Mouse (Mus musculus) neural tube, embryonic 11.5 days (tissue): ENCODE data around the gene BC061237. TPM values are rescaled to one million over a fixed set of nuclear protein-coding genes. Genes with fewer than 3 reads are reported as not detected.
"Not testable (repeated sequence)": the region's sequence is repeated elsewhere in the genome, so short reads cannot be mapped to it uniquely, and the experiment has no call there.

Source experiments
- ATAC-seq: fragments of 200-750 bp; cut with Nextera tagmentation; 2 replicates; pipeline ENCODE4 v1.8.0; 2017; ENCODE audit warnings: moderate number of reproducible peaks, mild to moderate bottlenecking, moderate TSS enrichment, moderate library complexity; ENCODE audit not compliant: insufficient read depth, low FRiP score, low TSS enrichment
- DNase-seq: peaks from one replicate; pipeline ENCODE4 v3.0.0-alpha.2; 2015; ENCODE audit warnings: low spot score
- H3K27ac ChIP-seq: fragments of 300-500 bp; sonication (generic); 2 replicates; pipeline ENCODE4 v1.5.1; 2014; ENCODE audit warnings: low read depth, mild to moderate bottlenecking, low read length
- H3K27me3 ChIP-seq: fragments of 300-500 bp; sonication (generic); 2 replicates; pipeline ENCODE4 v1.6.1; 2014; ENCODE audit warnings: mild to moderate bottlenecking, low read length, mixed read lengths; ENCODE audit not compliant: control insufficient read depth, insufficient read depth
- H3K36me3 ChIP-seq: fragments of 300-500 bp; sonication (generic); 2 replicates; pipeline ENCODE4 v1.6.1; 2014; ENCODE audit warnings: mild to moderate bottlenecking, low read length, moderate library complexity, mixed read lengths; ENCODE audit not compliant: control insufficient read depth, insufficient read depth
- H3K4me1 ChIP-seq: fragments of 300-500 bp; sonication (generic); 2 replicates; pipeline ENCODE4 v1.6.1; 2014; ENCODE audit warnings: low read length, mixed read lengths; ENCODE audit not compliant: control insufficient read depth, insufficient read depth
- H3K4me2 ChIP-seq: fragments of 300-500 bp; sonication (generic); 2 replicates; pipeline ENCODE4 v1.6.1; 2014; ENCODE audit warnings: low read depth, mild to moderate bottlenecking, moderate library complexity
- H3K4me3 ChIP-seq: fragments of 300-500 bp; sonication (generic); 2 replicates; pipeline ENCODE4 v1.5.1; 2014; ENCODE audit warnings: low read depth, low read length
- H3K9ac ChIP-seq: fragments of 300-500 bp; sonication (generic); 2 replicates; pipeline ENCODE4 v1.6.1; 2014; ENCODE audit warnings: mild to moderate bottlenecking, low read length
- H3K9me3 ChIP-seq: fragments of 300-500 bp; sonication (generic); 2 replicates; pipeline ENCODE4 v1.6.1; 2016; ENCODE audit warnings: low read length; ENCODE audit not compliant: control insufficient read depth
- WGBS: fragments of 180-500 bp; shearing (Covaris S2); extraction: QIAGEN DNeasy Blood & Tissue Kit; methylation state at CpG from one replicate; pipeline ENCODE4 v1.1.7; 2014; 5-methylcytosine and 5-hydroxymethylcytosine counted together
- polyA plus RNA-seq: library from polyadenylated mRNA; unstranded; fragments of >200 nt; fragmentation: Nextera tagmentation; extraction: Ambion mirVana; gene quantifications from 2 replicates; pipeline ENCODE4 v1.2.1, GENCODE M21; 2014

BC061237 gene
- 0.28 TPM in 1 of 2 replicates, not detected in the other for polyA plus RNA-seq

- not testable (repeated sequence) for H3K27ac ChIP-seq, H3K27me3 ChIP-seq, H3K36me3 ChIP-seq, H3K4me2 ChIP-seq, H3K4me1 ChIP-seq, ATAC-seq, H3K4me3 ChIP-seq, H3K9me3 ChIP-seq, H3K9ac ChIP-seq, DNase-seq
- no CpG with 5 or more reads among the region's 1 CpGs for WGBS
Measured at GRCm38 (mm10) chr14:44492163-44492562, at the start of gene BC061237. BC061237 (plus strand) TSS chr14:44492463.

GRCm38 (mm10) chr14:44517976-44518375, 25.7 kb downstream of the BC061237 start, which contains the start of gene Gm17093:
Gm17093 (plus strand) TSS chr14:44518276.
- H3K27me3 ChIP-seq, DNase-seq, H3K27ac ChIP-seq, H3K9me3 ChIP-seq, H3K36me3 ChIP-seq, H3K4me1 ChIP-seq, H3K4me3 ChIP-seq, H3K4me2 ChIP-seq, ATAC-seq, H3K9ac ChIP-seq: not testable (repeated sequence)
- 90% methylated on average over 5 of the region's 5 CpGs for WGBS

- not testable (repeated sequence) for DNase-seq, H3K4me3 ChIP-seq, H3K4me2 ChIP-seq, H3K9me3 ChIP-seq, H3K27me3 ChIP-seq, H3K9ac ChIP-seq, ATAC-seq, H3K4me1 ChIP-seq, H3K27ac ChIP-seq, H3K36me3 ChIP-seq
- 77% methylated on average over 3 of the region's 5 CpGs for WGBS
Measured at GRCm38 (mm10) chr14:44547961-44548360, 55.7 kb downstream of the BC061237 start.

Other genes starting within 250 kb of the BC061237 start
- gene Gm8220, start 206.9 kb upstream of the BC061237 start, polyA plus RNA-seq = not detected in 2 replicates
- not detected in 2 replicates for gene Gm5930, start 153.9 kb upstream of the BC061237 start, polyA plus RNA-seq
- gene Gm8229, start 127.1 kb upstream of the BC061237 start, polyA plus RNA-seq = not detected in 2 replicates
- not detected in 2 replicates for gene Gm3371, start 81.8 kb upstream of the BC061237 start, polyA plus RNA-seq
- gene Gm8232, start 58.8 kb upstream of the BC061237 start, polyA plus RNA-seq = not detected in 2 replicates
- gene Gm17093, start 25.8 kb downstream of the BC061237 start, polyA plus RNA-seq = not detected in 2 replicates
- gene Gm8247, start 90.7 kb downstream of the BC061237 start, polyA plus RNA-seq = not detected in 2 replicates
- not detected in 2 replicates for gene Gm5624, start 135.5 kb downstream of the BC061237 start, polyA plus RNA-seq
- not detected in 2 replicates for gene Gm8257, start 214.0 kb downstream of the BC061237 start, polyA plus RNA-seq